Mouse (Mus musculus) adipocyte (in vitro differentiated cells): ENCODE data around the gene Isy1.
A peak's percentile ranks its signal among the peaks of the same experiment; 100 is the strongest.

Experiments
- DNase-seq: peaks from one replicate; pipeline ENCODE4 v3.0.0-alpha.2; 2016; ENCODE audit warnings: low spot score

The Isy1 gene

DNA sequence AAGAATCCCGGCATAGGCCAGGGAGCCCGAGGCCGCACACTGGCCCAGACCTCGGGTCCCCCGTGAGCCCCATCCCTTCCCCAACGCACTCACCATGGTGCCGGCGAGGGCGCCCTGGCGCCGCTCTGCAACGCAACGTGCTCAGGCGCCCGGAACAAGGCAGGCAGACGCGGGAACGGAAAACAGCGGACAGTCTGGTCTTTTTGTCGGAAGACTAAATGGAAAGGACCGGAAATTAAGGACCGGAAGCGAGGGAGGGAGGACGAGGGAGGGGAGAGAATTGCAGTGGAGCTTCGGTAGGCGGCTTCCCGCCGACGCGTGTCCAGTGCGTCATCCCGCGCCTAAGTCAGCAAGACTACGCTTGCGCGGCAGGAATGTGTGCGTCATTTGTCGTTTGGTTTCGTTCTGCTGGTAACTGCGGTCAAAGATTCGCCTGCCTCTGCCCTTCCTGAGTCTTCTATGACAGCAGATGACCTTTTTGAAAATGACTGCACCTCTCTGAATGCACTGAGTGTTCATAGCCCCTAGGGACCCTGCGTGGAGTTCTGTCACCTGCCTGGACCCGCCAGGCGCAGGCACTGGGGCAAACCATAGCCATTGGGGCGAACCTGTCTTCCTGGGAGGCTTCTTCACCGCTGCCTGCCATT lies at the start of gene Isy1:
TSS of gene Isy1 (minus strand) at position 248 of the 647 bp plus-strand sequence.
- peak; percentile 99 for DNase-seq

DNA sequence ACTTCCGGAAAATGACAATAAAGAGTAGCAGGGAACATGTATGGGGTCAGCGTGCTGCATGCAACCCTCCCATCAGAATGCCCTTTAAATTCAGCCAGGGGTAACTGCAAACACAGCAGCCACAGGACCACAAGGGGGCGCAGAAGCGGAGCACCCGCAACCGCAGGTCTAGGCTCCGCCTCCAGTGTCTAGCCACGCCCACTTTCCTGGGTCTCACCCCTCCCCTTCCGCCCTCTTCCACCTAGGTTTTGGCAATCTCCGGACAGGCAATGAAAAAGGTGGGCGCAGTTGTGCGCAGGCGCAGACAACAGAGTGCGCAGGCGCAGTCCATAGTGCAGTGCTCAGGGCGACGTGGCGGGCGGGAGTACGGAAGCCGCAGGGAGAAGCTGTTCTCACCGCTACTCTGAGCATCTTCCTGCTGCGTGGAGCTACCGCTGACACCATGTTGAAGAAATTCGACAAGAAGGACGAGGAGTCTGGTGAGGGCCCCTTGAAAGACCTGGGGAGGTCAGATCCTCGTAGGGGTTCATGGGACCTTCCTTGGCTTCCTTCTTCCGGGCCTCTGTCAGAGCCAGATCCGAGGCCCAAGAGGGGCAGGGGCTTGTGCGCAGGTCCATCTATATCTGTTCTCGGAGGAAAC lies 49.1 kb upstream of the Isy1 start, which contains the start of gene Copg1:
TSS of gene Copg1 (plus strand) at position 221 of the 640 bp plus-strand sequence.
- peak; percentile 100 for DNase-seq

DNA sequence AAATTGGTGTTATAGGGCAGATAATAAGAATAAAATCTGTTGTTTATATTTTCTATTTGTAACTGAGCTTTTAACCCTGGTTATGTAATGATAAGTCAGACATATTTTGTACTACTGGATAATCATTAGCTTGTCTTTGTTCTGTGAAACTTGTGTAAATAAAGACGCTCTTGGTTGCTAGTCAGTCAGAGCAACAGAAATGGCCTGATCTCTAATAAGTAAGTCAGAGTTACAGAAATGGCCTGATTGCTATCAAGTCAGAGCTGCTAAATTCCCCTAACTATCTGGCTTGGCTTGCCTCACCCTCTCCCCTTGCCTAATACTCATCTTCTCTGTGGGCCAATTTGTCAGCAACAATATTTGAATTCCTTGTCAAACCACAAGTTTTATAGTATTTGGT lies 48.1 kb upstream of the Isy1 start:
- peak; percentile 55 for DNase-seq

DNA sequence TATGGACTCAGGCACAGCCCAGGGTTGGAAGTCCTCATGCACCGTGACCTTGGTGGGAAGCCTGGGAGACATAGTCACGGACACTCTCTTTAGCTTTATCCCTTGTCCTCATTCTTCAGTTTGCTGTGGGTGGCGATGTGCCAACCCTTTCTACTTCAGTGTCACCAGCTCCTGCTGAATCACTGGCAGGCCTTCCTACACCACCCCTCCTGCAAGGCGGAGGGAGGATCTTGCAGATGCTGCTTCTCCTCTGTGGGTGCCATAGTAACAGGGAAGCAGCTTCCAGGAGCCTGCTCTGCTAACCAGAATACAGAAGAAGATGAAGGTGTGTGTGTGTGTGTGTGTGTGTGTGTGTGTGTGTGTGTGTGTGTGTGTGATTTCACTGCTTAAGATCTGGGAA lies 44.2 kb upstream of the Isy1 start:
- DNase-seq, result peak; percentile 44

DNA sequence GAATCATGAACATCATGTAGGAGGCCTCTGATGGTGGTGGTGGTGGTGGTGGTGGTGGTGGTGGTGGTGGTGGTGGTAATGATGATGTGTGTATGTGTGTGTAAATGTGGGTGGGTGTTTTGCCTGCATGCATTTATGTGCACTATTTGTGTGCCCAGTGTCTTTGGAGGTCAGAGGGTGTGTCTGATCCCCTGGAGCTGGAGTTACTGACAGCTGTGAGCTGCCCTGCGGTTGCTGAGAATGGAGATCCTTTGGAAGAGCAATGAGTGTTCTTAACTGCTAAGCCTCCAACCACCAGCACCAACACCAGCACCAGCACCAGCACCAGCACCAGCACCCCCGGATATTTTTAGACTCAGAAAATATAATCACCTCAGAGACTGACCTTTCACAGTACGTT lies 43.6 kb upstream of the Isy1 start:
- no peak for DNase-seq

DNA sequence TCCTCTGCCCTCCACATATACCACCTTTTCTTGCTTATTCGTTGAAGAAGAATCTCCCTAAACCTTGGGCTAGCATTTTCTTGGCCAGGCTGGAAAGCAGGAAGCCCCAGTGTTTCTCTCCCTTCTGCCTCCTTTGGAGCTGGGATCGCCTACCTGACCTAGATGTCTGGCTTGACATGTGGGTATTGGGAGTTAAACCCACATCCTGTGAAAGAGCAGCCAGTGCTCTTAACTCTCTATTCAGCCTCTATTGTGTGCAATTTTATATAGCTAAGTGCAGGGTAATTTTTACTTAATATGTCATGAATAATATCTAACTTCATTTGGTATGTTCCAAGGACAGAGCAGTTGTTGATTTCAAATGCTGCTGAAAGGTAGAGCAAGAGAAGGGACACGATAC lies 41.0 kb upstream of the Isy1 start:
- no peak for DNase-seq

DNA sequence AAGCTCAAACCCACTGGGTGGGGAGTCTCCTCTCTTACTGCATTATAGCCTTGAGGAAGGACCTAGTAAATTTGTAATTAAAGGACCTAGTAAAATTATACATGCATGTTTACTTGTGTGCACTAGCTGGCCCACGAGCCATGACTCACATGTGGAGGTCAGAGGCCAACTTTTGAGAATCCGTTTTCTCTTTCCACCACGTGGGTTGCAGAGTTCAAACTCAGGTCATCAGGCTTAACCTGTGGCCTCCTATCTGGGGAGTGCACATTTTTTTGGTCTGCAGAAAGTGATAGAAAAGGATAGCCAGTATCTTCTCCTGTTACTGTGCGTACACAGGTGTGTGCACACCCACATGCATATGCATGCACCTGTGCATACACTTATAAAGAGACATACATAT lies 40.4 kb upstream of the Isy1 start:
- DNase-seq, result no peak

DNA sequence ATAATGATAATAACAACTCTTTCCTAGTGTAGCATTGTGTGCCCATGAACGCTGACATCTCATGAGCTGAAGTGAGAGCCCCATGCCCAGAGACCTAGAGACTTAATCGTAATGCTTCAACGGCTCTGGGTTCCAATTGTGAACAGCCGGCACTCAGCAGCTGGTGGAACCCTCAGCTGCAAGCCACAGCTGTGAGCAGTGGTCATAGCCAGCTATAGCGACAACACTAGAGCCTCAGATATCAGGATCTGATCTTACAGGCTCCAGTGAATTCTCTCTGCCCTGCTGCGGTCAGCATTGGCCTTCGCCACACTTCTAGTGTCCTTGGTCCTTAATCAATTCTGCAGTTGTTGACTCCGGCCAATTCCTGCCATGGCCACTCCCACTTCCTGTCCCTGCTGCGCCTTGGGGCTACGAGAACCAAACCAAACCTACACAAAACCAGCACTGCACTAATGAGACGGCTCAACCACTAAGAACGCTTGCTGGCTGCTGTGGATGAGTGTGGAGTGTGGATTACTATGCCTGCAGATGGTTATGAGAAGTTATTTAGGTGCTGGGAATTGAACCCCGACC lies 37.6 kb upstream of the Isy1 start:
- no peak for DNase-seq

DNA sequence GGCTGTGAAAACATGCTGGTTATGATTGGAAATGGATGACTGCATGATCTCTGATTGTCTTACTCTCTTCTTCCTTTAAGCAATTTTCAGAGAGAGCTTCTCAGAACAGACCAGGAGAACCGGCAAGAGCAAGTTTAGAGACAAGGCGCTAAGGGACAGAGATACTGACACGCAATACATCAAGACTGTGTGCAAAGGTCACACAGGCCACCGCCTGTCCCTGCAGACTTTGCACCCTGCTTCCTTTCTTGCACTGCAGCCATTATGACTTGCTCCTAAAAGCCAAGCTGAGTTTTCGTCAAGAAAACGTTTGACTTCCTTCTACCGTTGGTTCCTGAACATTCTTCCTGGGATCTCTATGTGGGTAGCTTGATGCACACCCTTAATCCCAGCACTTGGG lies 37.0 kb upstream of the Isy1 start:
- DNase-seq, result no peak

DNA sequence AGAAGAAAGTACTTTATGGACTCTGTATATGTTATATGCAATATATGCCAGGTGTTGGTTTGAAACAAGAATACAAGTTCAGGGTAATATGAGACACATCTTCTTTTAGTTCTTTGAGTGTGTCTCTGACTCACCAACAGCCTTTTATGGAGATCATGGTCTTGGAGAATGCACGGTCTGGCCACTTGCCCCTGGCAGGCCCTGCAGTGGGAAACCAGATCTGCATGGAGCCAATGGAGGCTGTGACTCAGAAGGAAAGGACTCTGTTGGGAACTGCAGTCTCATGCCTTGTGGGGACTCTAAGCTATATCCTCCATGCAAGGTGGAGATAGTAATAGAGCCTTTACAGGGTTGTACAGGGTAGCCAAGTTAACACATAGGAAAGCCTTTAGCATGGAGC lies 36.5 kb upstream of the Isy1 start:
- peak; percentile 66 for DNase-seq

DNA sequence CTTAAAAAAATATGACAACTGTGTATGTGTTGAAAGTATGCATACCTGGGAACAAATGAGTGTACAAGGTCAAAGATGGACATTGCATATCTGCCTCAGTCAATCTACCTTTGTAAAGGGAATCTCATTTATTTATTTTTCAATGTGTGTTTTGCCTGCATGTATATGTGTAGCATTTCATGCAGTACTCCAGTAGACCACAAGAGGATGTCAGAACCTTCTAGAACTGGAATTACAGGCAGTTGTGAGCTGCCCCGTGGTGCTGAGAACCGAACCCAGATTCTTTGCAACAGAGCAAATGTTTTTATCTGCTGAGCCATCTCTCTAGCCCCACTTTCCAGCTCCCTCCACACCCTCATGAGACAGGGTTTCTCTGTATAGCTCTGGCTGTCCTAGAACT lies 35.4 kb upstream of the Isy1 start:
- DNase-seq, result no peak

DNA sequence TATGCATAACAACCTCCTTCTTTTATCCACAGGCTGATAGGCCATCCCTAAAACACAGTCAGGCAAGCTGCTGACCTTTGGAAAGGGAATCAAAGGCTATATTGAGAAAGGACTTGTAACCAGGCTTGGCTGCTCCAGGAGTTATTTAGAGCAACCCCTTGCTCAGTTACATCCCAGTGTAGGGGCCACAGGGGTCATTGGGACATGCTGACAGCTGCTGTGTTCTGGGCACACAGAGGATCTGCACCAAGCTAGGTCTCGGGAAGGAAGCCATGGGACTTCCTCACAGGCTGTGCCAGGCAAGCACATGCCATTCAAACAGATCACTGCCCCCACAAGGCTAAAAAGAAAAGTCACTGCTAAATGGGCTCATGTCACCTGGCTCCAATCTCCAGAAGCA lies 34.5 kb upstream of the Isy1 start:
- peak; percentile 84 for DNase-seq

DNA sequence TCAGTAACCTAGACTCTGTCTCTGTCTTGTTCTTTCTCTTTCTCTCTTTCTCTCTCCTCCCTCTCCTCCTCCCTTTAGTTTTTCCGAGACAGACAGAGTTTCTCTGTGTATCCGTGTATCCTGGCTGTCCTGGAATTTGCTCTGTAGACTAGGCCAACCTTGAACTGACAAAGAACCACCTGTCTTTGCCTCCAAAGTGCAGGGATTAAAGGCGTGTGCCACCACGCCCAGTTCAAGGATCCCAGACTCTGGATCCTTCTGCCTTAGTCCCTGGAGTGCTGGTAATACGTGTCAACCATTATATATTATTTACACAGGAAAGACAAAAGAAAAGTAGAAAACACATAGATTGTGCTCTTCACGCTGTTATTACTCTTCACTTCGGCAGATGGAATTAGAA lies 32.6 kb upstream of the Isy1 start:
- DNase-seq, result no peak

DNA sequence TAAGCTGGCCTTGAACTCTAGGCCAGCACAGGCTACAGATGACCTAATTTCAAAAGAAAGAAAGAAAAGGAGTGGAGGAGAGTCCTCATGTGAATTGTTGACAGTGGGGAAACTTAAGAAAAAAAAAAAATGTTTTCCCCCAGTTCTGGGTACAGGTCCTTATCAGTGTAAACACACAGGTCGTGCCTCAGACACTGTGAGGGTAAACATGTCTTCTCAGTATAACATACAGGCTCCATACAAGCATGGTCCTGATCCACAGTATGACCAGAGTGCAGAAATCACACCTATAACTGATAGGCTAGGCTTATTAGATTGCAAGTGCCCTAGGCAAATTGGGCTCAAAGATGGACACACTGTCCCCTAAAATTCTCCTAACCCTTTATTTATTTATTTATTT lies 31.8 kb upstream of the Isy1 start:
- no peak for DNase-seq

DNA sequence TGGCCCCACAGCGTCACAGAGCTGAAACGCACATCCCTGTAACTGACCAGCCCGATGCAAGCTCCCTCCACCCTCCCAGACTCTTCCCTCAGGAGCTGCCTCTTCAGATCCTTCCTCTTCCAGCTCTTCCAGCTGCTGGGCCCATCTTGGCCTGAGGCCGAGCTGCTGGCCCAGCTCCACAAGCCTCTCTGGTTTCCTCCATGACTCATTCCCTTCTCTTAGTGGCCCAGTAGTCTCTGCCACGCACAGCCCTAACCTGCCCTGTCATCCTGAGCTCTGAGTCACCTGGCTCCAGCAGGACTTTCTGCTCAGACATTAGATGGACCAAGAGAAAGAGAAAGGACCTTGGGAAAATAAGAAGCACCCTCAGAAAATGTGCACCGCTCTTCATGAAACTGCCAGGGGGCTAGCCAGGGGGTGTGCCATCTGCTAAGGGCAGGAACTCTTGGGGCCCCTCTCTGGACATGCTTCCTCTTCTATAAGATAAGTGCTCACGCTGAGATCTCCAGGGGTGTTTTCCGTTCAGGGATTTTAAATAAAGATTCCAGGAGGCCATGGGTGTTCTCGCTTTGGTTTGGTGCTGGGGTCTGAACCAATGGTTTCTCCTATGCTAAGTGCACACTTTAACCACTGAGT lies 30.4 kb upstream of the Isy1 start:
- peak; percentile 90 for DNase-seq

DNA sequence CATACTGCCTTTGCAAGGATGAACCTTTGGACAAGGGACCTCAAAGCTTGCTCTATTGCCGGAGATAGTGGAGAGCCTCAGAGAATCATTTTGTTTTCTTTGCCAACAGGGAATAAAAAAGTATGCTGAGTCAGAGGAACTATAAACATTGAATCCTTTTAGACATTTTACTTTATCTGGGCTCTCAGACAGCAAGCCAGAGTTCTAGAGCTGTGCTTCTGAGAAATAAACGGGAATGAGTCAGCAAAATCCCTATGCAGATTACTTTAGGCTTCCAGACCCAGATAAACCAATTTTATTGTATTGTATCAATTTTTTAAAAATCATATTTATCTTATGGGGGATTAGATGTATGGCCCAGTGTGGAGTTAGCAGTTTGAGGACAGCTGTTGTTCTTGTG lies 28.7 kb upstream of the Isy1 start:
- peak; percentile 40 for DNase-seq

DNA sequence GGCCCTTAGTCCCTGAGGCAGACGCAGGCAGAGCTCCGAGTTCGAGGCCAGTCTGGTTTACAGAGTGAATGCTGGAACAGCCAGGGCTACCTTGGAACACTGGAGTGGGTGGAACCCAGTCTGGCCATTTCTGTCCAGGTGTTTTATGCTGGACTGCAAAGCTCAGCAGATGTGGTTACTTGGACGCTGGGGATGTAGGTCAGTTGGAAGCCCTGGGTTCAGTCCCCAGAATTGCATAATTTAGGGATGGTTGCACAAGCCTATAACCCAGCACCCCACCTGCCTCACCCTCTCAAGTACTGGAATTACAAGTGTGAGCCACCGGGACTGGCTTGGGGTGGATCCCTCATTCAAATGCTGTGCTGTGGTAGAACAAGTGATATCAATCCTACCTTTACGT lies 27.6 kb upstream of the Isy1 start:
- no peak for DNase-seq

DNA sequence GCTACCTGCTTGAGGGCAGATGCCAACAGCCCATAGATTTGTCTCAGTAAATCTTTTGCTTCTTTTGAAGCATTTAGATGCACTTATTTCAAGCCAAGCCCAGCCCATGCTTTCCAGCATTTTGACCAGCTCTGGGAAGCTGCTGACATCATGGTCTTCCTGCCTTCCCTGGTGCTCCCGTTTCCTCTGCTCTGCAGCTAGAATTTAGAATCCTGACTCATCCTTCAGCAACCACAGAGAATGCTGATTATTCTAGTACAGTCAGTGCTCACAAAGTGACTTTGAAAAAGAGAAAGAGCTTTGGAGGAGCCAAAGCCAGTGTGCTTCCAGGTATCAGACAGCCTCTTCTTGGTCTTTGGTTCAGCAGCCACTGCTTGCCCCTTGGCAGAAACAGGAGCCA lies 18.5 kb upstream of the Isy1 start:
- no peak for DNase-seq

DNA sequence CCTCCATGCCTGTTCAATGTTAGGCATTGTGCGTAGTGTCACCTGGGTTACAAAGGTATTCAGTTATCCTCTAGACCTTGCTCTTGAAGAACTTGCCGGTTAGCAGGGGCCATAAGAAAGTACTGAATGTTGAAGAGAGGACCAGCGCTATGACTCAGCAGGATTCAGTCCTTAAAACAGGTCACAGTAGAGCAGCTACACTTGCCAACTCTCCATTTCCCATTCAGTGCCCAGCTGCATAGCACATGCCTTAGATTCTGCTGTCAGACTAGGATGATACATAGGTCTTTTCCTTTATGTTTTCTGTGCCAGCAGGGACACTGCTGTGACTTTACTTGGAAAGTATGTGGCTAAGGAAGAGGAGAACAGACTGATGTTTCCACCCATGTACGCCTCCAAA lies 14.8 kb upstream of the Isy1 start:
- peak; percentile 46 for DNase-seq

DNA sequence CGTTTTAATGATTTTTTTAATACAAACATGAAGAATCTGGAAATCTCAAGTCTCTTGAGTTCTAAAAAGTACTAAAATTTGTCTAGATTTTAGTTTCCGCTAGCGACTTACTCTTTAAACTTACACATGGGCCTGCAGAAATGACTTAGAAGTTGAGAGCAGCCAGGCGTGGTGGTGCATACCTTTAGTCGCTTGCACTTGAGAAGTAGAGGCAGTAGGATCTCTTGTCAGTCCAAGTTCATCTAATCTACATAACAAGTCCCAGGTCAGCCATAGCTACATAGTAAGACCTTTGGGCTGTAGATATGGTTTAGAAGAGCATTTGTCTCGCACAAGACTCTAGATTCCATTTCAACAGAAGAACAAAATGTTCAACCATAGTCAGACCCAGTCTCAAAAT lies 13.3 kb upstream of the Isy1 start:
- no peak for DNase-seq

DNA sequence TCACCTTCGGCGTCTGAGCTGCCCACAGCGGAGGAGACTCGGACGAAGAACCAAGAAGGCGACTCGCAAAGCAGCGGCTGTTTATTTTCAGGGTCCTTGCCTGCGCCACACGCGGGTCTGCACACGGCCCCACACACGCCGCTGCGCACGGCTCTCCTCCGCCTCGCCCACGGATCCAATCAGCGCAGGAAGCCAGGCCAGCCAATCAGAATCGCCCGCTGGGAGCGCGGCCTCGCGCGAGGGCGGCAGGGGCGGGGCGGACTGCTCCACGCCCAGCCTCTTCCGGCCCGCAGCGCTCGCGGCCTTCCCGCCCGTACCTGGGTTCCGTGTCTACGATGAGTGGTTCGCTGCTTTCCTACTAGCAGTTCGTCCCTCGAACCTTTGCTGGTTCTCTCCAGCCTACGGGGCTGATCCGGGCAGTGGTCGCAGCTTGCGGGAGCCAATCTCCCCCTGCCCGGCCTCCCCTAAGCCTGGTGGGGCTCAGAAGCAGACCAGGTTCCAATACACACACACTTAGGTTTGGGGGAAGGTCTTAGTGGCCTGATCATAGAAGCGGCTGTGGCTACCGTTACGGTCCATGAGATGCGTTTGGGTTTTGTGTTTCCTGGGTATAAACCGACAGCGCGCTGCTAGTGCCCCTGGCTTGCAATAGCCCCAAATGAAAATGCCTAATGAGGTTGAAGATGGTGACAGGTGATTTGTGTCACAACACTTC lies 12.5 kb upstream of the Isy1 start, which contains the start of gene Cnbp:
TSS of gene Cnbp (minus strand) at position 207 of the 715 bp plus-strand sequence.
- DNase-seq, result peak; percentile 98

DNA sequence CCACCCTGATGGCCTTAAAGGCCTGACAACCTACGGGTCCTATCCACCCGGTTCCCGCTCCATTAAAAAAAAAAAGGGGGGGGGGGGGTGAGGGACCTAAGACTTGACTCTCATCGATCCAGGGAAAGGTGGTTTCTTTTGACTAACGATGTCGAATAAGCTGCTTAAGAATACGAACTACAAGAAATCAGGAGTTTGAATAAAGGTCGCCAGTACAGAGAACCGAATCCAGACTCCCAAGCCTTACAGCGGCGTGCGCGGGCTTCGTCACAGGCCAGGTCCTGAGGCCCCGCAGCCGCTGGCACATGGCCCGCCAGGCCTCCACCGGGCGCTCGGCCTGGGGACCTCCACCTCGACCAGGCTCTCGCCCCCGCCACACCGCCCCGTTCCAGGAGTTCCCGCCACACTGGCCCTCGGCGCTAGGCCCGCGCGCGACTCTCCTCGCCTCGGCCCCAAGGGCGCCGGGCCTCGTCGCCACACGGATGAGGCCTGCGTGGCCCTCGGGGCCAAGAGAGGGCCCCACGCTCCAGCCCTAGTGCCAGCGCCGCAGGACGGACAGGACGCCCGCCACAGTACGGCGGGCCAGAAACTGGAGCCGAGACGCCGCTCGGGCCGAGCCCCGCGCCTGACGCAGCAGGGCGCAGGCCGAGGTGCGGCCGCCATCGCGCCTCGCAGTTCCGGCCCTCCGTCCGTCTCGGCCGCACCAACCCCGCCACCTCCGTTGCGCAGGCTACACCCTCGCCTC lies 11.7 kb upstream of the Isy1 start:
- peak; percentile 71 for DNase-seq
